Mouse (Mus musculus) cerebellum, adult 2 months (tissue): ENCODE data around the gene Cbx8.
A peak's percentile ranks its signal among the peaks of the same experiment; 100 is the strongest.

Experiments used
- CTCF ChIP-seq: fragments of 200-500 bp; IDR thresholded peaks from 2 replicates; pipeline ENCODE4 v1.5.1; 2011; ENCODE audit warnings: low read depth, mild to moderate bottlenecking, control low read depth, low read length, moderate library complexity, borderline replicate concordance; ENCODE audit not compliant: insufficient read depth
- POLR2A ChIP-seq: fragments of 200-500 bp; IDR thresholded peaks from 2 replicates; pipeline ENCODE4 v1.6.1; 2011; ENCODE audit warnings: low read length, control low read depth, borderline replicate concordance; ENCODE audit not compliant: insufficient read depth

DNA sequence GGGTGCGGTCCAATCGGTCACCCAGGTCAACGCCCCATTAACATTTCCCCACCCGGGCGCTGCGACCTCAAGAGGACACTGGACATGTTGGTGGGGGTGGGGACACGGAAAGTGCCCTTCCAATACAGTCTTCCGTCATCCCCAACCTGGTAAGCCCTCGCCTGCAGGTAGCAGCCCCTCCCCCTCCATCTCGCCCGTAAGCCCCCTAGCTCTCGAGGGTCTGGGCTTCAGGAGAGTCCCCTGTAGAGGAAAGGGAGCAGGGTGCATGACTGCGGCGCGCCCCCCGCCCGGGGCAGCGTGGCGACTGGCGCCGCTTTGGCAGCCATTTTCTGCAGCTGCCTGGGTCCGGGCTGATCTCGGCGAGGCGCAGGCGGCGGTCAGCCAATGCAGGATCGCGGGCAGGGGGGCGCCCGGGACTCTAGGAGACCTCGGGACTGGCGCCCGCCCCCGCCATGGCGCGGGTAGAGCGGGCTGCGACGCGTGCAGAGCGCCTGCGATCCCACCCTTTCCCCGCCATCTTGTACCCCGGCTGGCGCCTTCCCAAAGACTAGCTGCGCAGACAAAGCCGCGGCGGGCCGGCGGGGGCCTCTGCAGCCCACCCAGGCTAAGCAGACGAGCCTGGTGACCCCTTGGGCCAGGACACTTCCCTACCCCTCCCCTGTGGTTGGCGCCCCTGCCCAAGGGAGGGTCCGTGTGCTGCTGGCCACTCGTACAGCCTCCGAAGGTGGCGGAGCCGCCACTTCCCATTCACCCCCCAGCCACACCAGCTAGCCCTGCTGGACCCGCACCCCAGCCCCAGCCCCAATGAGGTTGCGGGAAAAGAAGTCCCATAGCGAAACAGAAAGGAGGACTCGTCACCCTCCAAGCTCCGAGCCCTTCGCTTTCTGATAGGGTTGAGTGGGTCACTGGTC is 15.8 kb upstream of the Cbx8 start:
- TF ChIP-seq CTCF (no peak), POLR2A (0 out of 2 replicates have a peak, but pooled peaks have one; percentile 18)
